Mouse (Mus musculus) liver, embryonic 14.5 days (tissue): ENCODE measurements around the gene Haus5. TPM values are rescaled to one million over a fixed set of nuclear protein-coding genes. Genes with fewer than 3 reads are reported as not detected.

ENCODE experiments used
- ATAC-seq: fragments of 200-750 bp; cut with Nextera tagmentation; 2 replicates; pipeline ENCODE4 v1.8.0; 2017; ENCODE audit warnings: moderate number of reproducible peaks, mild to moderate bottlenecking, moderate library complexity; ENCODE audit not compliant: insufficient read depth
- DNase-seq, 3 experiments: peaks; one replicate each; pipeline ENCODE4 v3.0.0-alpha.2; 2012 to 2013; ENCODE audit warnings: low read depth in 3 of 3, low spot score in 3 of 3
- H3K27ac ChIP-seq: fragments of 300-500 bp; sonication (generic); 2 replicates; pipeline ENCODE4 v1.5.1; 2014; ENCODE audit warnings: moderate library complexity, mild to moderate bottlenecking, control low read depth, inconsistent platforms
- H3K27me3 ChIP-seq: fragments of 300-500 bp; sonication (generic); 2 replicates; pipeline ENCODE4 v1.6.1; 2014; ENCODE audit warnings: mild to moderate bottlenecking, low read length, moderate library complexity; ENCODE audit not compliant: control insufficient read depth, insufficient read depth
- H3K36me3 ChIP-seq: fragments of 300-500 bp; sonication (generic); replicated peaks from 2 replicates; pipeline ENCODE4 v1.6.1; 2014; ENCODE audit warnings: low read depth; ENCODE audit not compliant: control insufficient read depth, insufficient read depth
- H3K4me1 ChIP-seq, 2 experiments: fragments of 200-500 bp in 1 of 2; fragments of 300-500 bp in 1 of 2; sonication (generic) in 1 of 2; replicated peaks; 2 replicates each; pipeline ENCODE4 v1.6.1; 2012 to 2014; ENCODE audit warnings: antibody characterized with exemption in 1 of 2, inconsistent platforms in 1 of 2, low read length in 1 of 2; ENCODE audit not compliant: control insufficient read depth in 2 of 2, insufficient read depth in 2 of 2
- H3K4me2 ChIP-seq: fragments of 300-500 bp; sonication (generic); 2 replicates; pipeline ENCODE4 v1.6.1; 2014; ENCODE audit warnings: low read depth, mild to moderate bottlenecking, control low read depth, moderate library complexity
- H3K4me3 ChIP-seq, 2 experiments: fragments of 200-500 bp in 1 of 2; fragments of 300-500 bp in 1 of 2; sonication (generic) in 1 of 2; 2 replicates each; pipeline ENCODE4 v1.5.1; 2012 to 2014; ENCODE audit warnings: low read depth in 2 of 2, low read length in 2 of 2, mild to moderate bottlenecking in 2 of 2, control low read depth in 1 of 2, inconsistent platforms in 1 of 2, moderate library complexity in 1 of 2; ENCODE audit not compliant: insufficient read depth in 1 of 2
- H3K9ac ChIP-seq: fragments of 300-500 bp; sonication (generic); replicated peaks from 2 replicates; pipeline ENCODE4 v1.6.1; 2014; ENCODE audit warnings: mild to moderate bottlenecking, control low read depth, moderate library complexity
- H3K9me3 ChIP-seq: fragments of 300-500 bp; sonication (generic); 2 replicates; pipeline ENCODE4 v1.6.1; 2016; ENCODE audit warnings: low read length, mixed read lengths; ENCODE audit not compliant: control insufficient read depth
- CTCF ChIP-seq: IDR thresholded peaks from 2 replicates; pipeline ENCODE4 v1.5.1; 2016; ENCODE audit warnings: antibody characterized with exemption, low read depth, control low read depth
- EP300 ChIP-seq: IDR thresholded peaks from 2 replicates; pipeline ENCODE4 v1.6.1; 2016; ENCODE audit warnings: antibody characterized with exemption, low read depth
- WGBS: fragments of 180-500 bp; shearing (Covaris S2); extraction: QIAGEN DNeasy Blood & Tissue Kit; methylation state at CpG from one replicate; pipeline ENCODE4 v1.1.7; 2014; ENCODE audit not compliant: insufficient replicate concordance; 5-methylcytosine and 5-hydroxymethylcytosine counted together
- polyA plus RNA-seq, 2 experiments: library from polyadenylated mRNA; depleted of rRNA in 1 of 2; stranded (reverse) in 1 of 2; unstranded in 1 of 2; fragments of >200 nt; fragmentation: Nextera tagmentation in 1 of 2; extraction: Ambion mirVana in 1 of 2; gene quantifications; 2 replicates each; pipeline versions ENCODE4 v1.2.1 to v1.2.3; 2012 to 2014

Haus5 gene
- polyA plus RNA-seq (2012; rRNA removed) (23.8 and 28.5 TPM in 2 replicates), polyA plus RNA-seq (2014; fragmentation: Nextera tagmentation; extraction: Ambion mirVana) (28.7 and 29.1 TPM in 2 replicates)

DNA sequence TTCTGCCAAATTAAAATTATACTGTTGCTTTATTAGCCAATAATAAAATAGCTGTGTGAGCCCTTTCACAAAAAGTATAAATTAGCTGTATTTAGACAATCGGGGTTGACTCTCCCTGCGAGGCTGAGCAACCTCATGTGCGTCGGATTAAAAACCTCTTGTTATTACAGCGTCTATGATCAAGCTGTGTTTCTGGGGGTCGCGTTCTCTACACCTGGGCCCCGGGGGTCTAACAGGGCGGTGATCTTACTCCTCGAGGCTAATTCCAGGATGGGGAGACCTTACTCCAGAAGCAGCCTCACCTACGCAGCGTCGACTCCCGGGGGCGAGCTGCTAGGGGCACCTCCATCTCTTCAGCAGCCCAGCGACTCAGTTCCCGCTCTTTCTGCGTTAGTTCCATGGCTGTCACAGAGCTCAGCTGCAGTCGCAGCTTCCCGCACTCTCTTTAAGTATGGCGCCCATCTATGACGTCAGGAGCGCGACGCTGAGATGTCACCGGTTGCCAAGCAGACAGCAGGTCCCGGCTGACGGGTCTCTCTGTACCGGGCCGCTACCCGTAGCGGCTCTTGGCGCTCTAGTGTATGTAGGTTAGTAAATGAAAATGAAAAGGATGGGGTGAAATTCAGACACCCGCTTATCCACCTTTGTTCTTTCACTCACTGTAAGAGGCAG lies at the start of gene Haus5:
Haus5 (minus strand) TSS at position 466 of the 672 bp plus-strand sequence.
- WGBS, result under 1% methylated on average over 34 of the region's 34 CpGs
- ATAC-seq, result peak; percentile 91

DNA sequence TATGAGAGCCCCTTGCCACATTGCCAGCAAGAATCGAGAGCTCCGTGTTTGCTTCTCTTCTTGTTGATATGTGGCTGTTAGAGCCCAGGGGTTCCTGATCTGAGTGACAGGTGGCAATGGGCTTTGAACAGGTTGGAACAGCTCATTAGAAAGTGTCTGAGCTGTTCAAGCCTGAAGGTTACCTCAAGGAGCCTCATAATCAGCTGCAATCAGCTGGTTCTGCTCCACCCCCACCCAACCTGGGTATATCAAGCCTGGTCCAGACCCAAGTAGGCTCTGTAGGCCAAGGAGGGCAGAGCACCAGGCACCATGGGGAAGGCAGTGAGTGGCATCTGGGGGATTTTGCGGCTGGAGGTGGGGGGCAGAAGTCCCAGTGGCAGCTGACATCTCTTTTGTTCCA lies 47.1 kb upstream of the Haus5 start, which contains the start of gene Atp4a:
Atp4a (plus strand) TSS at position 268 of the 400 bp plus-strand sequence.
- ATAC-seq (no peak), DNase-seq (no peak)
- H3K9ac ChIP-seq, result no peak within 1 kb of the TSS
- H3K9me3 ChIP-seq, result no peaks in the 10 kb centered on the region
- peaks cover under 1 to 3% of the 10 kb centered on the region in 2 experiments; a peak in 3 of 4 replicates for H3K4me1 ChIP-seq
- no peaks in the 10 kb centered on the region for H3K36me3 ChIP-seq
- peaks cover 8% of the 10 kb centered on the region for H3K27me3 ChIP-seq
- no peak within 1 kb of the TSS for H3K4me3 ChIP-seq
- H3K27ac ChIP-seq, result no peak within 1 kb of the TSS
- WGBS, result 66% methylated on average over 3 of the region's 3 CpGs
- no peak within 1 kb of the TSS for H3K4me2 ChIP-seq
- TF ChIP-seq CTCF, result no peak
- no peak for TF ChIP-seq EP300

More for the DNA sequence above, at the start of gene Haus5:
- no peaks in the 10 kb centered on the region for H3K27me3 ChIP-seq
- H3K36me3 ChIP-seq, result peaks cover 15% of the 10 kb centered on the region
- H3K4me1 ChIP-seq, result peaks cover 4 to 6% of the 10 kb centered on the region in 2 experiments; a peak in 2 of 4 replicates
- peak within 1 kb of the TSS; percentile 84 for H3K9ac ChIP-seq
- H3K4me2 ChIP-seq, result peak within 1 kb of the TSS; percentile 94
- peak within 1 kb of the TSS; percentile 27 for H3K27ac ChIP-seq
- TF ChIP-seq EP300, result no peak
- no peak for TF ChIP-seq CTCF
- H3K4me3 ChIP-seq, result peak within 1 kb of the TSS; percentile 73 to 92
- DNase-seq, result peak; percentile 90 to 92 (median 91)
- no peaks in the 10 kb centered on the region for H3K9me3 ChIP-seq

DNA sequence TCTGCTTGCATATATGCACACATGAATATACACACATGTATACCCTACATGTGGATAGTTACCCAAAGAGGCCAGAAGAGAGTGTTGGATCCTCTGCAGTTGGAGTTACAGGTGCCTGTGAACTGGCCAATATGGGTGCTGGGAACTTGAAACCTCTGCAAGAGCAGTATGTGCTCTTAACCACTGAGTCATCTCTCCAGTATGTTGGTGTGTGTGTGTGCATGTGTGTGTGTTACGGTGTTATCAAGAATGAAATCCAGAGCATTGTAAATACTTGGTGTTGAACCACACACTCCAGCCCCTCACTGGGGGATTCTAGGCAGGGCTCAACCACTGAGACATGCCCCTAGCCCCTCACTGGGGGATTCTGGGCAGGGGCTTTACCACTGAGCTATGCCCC lies 42.6 kb upstream of the Haus5 start:
- TF ChIP-seq CTCF, result no peak
- TF ChIP-seq EP300, result no peak
- Histone ChIP-seq H3K27ac (no peak overlapping the region), H3K36me3 (no peaks in the 10 kb centered on the region), H3K27me3 (no peaks in the 10 kb centered on the region), H3K4me2 (no peak overlapping the region), H3K4me3 (no peak overlapping the region), H3K9ac (no peak overlapping the region), H3K4me1 (peaks cover 4 to 14% of the 10 kb centered on the region in 2 experiments; a peak in 3 of 4 replicates), H3K9me3 (no peaks in the 10 kb centered on the region)
- no peak for ATAC-seq
- no peak for DNase-seq
- WGBS, result 67% methylated on average over 1 of the region's 1 CpGs

DNA sequence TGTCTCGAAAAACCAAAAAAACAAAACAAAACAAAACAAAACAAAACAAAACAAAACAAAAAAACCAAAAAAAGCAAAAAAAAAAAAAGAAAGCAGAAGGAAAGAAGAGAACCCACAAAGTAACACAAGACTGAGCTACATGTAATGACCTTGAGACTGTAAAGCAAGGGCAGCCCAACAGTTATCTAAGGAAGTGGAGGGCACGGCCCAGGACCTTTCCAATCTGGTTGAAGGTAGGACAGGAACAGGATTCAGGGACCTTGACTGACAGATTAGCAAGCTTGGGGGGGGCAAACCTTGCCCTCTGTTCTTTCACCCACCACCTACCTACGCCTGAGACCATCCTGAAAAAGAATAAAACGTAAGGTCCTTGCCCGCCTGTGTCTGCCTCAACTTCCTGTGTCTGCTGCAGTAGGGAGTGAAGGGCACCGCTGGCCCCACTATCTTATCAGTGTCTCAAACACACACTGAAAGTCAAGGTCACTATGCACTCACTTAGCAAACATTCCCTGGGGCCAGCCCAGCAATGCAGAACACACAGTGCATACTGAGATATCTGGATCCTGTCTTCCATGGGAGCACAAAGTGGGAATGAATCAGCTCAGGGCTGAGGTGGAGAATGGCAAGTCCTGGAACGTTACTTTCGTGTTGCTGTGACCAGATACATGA lies 41.6 kb upstream of the Haus5 start:
- H3K4me1 ChIP-seq, result peaks cover 4 to 14% of the 10 kb centered on the region in 2 experiments; a peak in 3 of 4 replicates
- no peaks in the 10 kb centered on the region for H3K9me3 ChIP-seq
- no peak overlapping the region for H3K9ac ChIP-seq
- no peaks in the 10 kb centered on the region for H3K36me3 ChIP-seq
- peak overlapping the region; percentile 37 for H3K4me2 ChIP-seq
- no peak overlapping the region for H3K4me3 ChIP-seq
- no peak for TF ChIP-seq CTCF
- no peak for TF ChIP-seq EP300
- WGBS, result 18% methylated on average over 8 of the region's 8 CpGs
- H3K27ac ChIP-seq, result no peak overlapping the region
- DNase-seq, result peak in 1 of 3 experiments; percentile 20
- peak; percentile 73 for ATAC-seq
- H3K27me3 ChIP-seq, result no peaks in the 10 kb centered on the region

DNA sequence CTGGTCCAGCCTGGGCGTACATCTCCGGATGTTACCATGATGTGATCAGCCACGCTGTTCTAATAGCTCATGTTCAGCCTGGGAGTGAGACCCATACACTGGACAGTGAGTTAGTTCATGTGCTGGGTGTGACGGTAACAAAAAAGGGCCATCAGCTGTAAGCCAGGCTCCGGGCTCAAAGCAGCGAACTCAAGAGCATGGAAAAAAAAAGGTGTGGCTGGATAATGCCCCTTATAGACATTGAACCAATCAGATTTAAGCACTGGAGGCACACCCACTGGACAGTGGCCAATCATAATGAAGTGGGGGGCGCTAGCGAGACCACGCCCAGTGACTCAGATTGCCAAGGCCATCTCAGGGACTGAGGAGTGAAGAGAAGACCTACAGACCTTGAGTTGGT lies 33.8 kb upstream of the Haus5 start, which contains the start of gene 2200002J24Rik:
2200002J24Rik (plus strand) TSS at position 338 of the 400 bp plus-strand sequence.
- TF ChIP-seq CTCF (no peak), EP300 (no peak)
- DNase-seq (peak in 2 of 3 experiments; percentile 12 to 13), ATAC-seq (peak; percentile 43; the same call in 1 of the 2 replicates)

More for the DNA sequence above, 33.8 kb upstream of the Haus5 start, which contains the start of gene 2200002J24Rik:
- Histone ChIP-seq H3K9me3 (no peaks in the 10 kb centered on the region), H3K36me3 (no peaks in the 10 kb centered on the region), H3K27ac (no peak within 1 kb of the TSS), H3K27me3 (no peaks in the 10 kb centered on the region), H3K4me3 (no peak within 1 kb of the TSS), H3K4me2 (no peak within 1 kb of the TSS), H3K4me1 (peaks cover 0 to 3% of the 10 kb centered on the region in 2 experiments; a peak in 3 of 4 replicates), H3K9ac (no peak within 1 kb of the TSS)
- WGBS, result 26% methylated on average over 9 of the region's 9 CpGs
